Mouse (Mus musculus): Measurements from ENCODE around the gene Ckm.

Gene Ckm

DNA sequence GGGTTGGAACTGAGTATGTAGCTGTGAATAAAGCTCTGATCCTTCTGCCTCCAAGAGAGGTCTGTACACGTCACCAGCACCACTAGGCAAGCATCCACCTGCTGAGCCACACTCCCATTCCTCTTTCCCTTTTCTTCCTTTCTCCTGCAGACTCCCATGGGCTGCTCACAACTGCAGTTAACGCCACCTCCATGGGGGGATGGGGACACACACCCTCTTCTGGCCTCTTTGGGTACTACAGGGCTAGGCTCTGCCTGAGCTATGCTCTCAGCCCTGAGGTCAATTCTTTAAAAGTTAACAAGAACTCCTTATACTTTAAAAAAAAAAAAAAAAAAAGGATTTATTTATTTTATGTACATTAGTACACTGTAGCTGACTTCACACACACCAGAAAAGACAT is 27.9 kb downstream of the Ckm start:
- CTCF ChIA-PET: interaction anchor here (0.6 kb wide), 1 partner anchor 10 kb away, joined by 3 read pairs; no protein-coding TSS in a partner anchor

DNA sequence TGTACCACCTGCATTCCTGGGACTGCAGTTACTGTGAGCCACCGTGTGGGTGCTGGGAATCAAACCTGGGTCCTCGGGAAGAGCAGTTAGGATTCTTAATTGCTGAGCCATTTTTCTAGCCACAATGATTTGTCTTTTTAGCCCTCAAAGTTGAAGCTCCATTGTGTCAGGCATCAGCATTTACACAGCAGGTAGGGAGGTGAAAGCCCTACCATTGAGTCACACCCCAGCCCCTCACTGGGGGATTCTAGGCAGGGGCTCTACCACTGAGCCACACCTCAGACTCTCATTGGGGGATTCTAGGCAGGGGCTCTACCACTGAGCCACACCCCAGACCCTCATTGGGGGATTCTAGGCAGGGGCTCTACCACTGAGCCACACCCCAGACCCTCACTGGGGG is 31.7 kb downstream of the Ckm start:
- CTCF ChIA-PET: interaction anchor here (0.6 to 0.7 kb wide), 2 partner anchors 37 to 324 kb away, joined by 3 read pairs; no protein-coding TSS in a partner anchor

DNA sequence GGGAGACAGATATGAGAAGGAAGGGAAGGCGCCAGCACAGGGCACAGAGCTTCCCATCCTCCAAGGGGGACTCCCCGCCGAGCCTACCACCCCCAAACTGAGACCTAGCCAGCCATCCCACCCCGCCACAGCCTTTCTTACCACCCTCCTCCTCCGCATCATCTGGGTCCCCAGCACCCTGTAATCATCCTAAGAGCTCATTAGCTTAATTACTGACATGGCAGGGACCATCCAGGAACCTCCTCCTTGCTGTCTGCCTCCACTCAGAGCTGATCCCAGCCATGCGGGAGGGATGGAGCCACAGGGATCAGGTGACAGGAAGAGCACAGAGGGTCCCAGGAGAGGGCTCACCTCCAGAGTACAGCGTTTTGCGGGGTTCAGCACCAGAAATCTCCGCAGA is 32.5 kb downstream of the Ckm start:
- CTCF ChIA-PET: interaction anchor here (0.6 to 0.7 kb wide), 2 partner anchors 37 to 323 kb away, joined by 3 read pairs; no protein-coding TSS in a partner anchor

DNA sequence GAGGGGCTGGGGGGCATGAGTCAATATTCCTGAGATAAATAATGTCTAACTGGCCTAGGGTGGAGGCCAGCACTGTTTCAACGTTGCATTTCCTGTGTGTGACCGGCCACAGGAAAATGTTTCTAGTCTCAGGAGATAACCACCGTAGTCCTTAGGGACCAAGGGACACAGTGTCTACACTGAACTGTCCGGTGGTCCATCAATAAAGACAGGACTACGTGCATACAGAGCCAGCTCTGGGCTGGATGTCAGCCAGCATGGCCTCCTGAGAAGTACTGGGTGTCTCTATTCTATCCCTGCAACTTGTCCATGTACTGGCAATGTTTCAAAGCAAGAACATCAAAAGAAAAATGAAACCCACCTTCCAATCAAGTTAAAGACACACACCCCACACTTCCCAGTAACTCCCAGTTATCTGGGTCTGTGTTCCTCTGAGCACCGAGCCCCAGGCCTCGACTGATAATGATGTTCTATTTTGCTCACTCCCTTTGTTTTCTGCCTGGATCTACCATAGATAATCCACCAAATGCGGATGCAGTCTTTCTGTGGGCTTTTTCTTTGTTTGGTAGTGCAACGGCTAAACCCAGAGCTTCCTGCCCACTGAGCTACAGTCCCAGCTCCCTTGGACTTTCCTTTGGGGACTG is 37.0 kb downstream of the Ckm start:
- CTCF ChIA-PET: no interaction called here

GRCm38 (mm10) chr7:19443344-19443743 is 38.8 kb downstream of the Ckm start:
- CTCF ChIA-PET: interaction anchor here (0.5 kb wide), 1 partner anchor 37 kb away, joined by 3 read pairs; no protein-coding TSS in a partner anchor

DNA sequence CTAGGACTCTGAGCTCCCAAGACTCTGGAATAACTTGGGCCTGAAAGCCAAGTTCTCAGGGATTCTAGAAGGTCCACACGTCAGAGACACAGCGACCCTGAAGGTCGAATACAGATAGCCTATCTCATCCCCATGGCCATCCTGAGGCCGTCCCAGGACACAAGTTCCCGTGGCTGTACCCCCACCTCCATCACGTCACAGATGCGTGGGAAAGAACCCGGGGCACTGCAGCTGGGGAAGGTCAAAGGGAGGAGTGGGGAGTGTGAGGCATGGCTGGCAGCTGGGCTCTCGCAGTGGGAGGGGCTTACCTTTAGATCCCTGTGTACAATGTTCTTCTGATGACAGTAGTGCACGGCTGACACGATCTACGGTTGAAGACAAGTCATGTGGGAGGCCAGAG is 40.2 kb downstream of the Ckm start:
- CTCF ChIA-PET: no interaction called here

DNA sequence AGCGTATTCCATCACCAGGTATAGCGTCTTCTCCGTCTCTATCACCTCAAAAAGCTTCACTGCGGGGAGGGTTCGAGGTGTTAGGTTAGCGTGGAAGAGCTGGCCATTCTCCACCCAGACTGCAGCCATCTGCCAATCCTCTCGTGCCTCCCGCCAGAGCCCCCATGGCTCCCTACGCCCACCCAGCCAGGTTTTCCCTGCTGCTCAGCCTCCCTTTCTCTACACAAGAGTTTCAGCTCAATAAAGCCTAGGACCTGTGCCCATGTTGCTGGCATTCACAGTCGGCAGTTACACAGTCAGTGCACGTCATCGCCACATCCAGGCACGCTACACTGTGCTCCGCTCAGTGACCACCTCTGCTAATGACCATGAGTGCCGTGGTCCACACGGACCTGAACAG is 43.1 kb downstream of the Ckm start:
- CTCF ChIA-PET: interaction anchor here (0.6 kb wide), 2 partner anchors 8 to 491 kb away, joined by 3 to 5 read pairs; no protein-coding TSS in a partner anchor

DNA sequence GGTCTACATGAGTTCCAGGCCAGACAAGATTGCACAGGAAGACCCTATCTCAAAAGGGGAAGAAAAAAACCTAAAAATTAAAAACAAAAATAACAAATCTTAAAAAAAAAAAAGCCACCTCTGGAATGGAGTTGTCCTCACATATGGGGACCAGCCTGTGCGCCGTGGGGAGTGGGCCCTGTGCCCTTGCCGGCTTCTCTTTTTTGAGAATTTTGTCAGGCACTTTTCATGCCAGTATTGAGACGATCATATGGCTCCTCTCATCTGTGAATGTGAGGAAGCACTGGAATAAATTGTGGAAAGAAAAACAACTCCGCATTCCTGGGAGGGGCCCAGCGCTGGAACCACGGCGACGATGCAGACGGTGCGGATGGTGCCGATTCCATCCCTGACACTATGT is 44.6 kb downstream of the Ckm start:
- CTCF ChIA-PET: no interaction called here

DNA sequence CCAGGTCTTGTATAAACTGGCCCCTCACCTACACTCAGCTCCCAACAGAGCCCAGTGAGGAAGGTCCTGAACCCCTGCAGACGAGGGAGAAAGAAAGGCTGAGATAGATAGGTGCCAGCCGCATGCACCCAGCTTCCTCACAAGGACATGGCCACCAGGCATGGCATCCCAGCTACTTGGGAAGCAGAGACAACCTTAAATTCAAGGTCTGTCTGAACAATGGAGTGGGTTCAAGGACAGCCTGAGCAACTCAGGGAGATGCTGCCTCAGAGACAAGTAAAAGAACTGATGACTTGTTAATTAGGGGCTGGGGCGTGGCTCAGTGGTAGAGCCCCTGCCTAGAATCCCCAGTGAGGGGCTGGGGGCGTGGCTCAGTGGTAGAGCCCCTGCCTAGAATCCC is 50.6 kb downstream of the Ckm start:
- CTCF ChIA-PET: interaction anchor here (0.6 kb wide), 1 partner anchor 136 kb away, joined by 3 read pairs; no protein-coding TSS in a partner anchor

DNA sequence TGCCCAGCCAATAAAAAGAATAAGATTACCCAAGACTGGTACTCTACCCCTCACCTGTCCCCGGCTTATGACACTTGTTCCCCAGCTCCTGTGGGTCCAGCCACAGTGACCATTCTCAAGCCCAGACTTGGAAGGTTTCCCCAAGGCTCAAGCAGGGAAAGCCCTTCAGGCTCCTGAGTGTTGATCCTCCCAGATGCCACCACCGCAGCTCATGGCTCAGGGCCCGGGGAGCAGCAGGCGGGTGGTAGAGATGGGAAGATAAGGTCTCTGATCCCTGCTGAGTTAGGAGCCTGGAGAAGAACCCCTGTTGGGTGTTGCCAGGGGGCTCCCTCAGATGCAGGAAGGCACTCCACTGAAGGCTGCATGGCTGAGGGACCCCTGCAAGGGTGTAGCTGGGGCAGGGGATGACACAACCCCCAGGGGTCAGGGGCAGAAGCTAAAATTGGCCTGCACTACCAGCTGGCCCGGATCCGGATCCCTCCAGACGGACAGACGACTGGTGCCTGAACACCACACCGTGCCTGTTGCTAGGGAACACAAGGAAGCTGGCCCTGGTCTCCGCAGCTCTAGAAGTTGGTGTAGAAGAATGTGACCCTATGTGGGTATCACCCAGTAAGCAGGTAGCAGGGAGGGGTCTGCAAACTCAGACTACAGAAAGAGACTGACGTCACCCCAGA is 51.4 kb downstream of the Ckm start:
- CTCF ChIA-PET: interaction anchor here (1.0 kb wide), 1 partner anchor 8 kb away, joined by 3 read pairs; no protein-coding TSS in a partner anchor

DNA sequence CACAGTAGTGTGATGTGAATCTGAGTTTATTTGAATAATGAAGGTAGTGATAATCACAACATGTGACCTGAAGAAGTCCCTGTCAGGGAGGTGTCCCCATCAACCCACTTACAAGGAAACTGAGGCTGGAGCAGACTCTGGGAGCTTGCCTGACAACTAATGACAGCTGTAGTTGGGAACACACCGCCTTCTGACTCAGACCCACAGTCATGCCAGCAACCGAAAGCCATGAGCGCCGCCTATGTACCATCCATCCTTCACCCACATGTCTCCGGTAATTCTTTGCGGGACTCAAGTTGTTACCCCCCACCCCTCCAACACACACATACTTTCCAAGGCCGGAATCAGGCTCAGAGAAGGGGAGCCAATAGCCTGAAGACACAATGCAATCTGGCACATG is 52.1 kb downstream of the Ckm start:
- CTCF ChIA-PET: interaction anchor here (1.0 kb wide), 1 partner anchor 9 kb away, joined by 3 read pairs; no protein-coding TSS in a partner anchor

GRCm38 (mm10) chr7:19457414-19458071 is 53.0 kb downstream of the Ckm start:
- CTCF ChIA-PET: interaction anchor here (0.6 kb wide), 2 partner anchors 278 to 361 kb away, joined by 3 read pairs; no protein-coding TSS in a partner anchor

DNA sequence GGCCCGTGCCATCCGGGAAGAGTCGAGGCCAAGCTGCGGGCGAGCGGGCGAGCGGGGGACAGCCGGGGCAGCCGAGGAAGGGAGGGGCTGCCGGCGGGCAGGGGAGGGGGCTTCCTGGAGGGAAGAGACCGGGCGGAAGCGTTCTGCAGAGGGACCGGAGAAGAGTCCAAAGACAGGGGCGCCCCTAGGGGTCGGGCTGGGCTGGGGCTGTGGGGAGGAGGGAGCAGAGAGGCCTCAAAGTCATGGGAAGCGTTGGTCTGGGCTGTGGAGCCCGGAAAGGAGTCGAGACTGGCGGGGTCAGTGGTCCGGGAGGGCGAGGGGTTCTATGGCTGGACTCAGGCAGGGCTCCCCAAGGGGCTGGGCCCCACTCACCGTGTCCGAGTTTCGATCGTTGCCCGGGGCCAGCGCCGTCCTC is 53.5 kb downstream of the Ckm start:
- CTCF ChIA-PET: no interaction called here

DNA sequence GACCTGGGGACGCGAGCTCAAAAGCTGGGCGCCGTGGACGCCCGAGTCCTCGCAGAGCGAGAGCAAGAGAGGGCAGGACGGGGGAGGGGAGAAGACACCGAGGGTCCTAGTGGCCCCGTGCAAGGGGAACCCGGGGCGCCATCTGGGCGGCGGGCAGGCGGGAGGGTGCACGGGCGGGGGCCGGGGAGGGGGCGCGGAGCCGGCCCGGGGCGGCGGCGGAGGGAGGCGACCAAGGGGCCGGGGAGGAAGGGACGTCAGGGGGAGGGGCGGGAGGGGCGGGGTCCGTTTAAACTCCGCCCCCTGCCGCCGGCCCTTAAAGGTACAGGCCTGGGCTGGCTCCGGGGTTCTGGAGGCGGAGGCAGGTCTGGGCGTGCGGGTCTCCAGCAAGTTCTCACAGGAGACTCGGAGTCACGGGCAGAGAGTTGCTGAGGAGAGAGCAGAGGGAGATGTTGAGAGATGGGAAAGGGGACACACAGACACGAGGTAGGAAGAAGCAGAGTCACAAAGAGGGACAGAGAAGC is 54.1 kb downstream of the Ckm start, which contains the start of gene Mark4:
Gene Mark4 (minus strand): TSS at position 231 of the 521 bp plus-strand sequence.
- CTCF ChIA-PET: no interaction called here

GRCm38 (mm10) chr7:19459144-19459870 is 54.7 kb downstream of the Ckm start:
- CTCF ChIA-PET: no interaction called here

- CTCF ChIA-PET: interaction anchor here (0.6 to 0.7 kb wide), 2 partner anchors 77 to 180 kb away, joined by 4 read pairs; no protein-coding TSS in a partner anchor
Observed at GRCm38 (mm10) chr7:19460500-19460899, 55.9 kb downstream of the Ckm start.

DNA sequence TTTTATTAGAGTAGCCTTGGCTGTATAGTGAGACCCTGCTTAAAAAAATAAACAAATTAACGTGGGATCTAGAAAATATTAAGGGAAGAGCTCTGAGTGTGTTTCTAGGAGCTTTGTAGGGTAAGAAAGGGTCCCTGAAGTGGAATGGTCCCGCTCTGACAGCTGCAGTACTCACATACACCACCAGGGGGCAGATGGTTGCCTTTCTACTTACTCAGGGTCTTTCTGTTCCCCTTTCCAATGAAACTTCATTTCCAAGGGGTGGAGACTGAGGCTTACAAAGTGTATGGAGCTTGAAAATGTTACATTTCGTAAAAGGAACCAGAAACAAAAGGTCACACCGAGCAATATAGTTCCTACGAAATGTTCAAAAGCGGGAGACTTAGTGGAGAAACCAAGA is 56.9 kb downstream of the Ckm start:
- CTCF ChIA-PET: interaction anchor here (0.7 to 0.9 kb wide), 2 partner anchors 9 to 57 kb away, joined by 3 to 9 read pairs; no protein-coding TSS in a partner anchor

- CTCF ChIA-PET: no interaction called here
Observed at GRCm38 (mm10) chr7:19462443-19462842, 57.9 kb downstream of the Ckm start.

GRCm38 (mm10) chr7:19462884-19463381 is 58.4 kb downstream of the Ckm start, which contains the start of gene Exoc3l2:
Gene Exoc3l2, plus strand, starts transcription at chr7:19463331.
- CTCF ChIA-PET: no interaction called here

GRCm38 (mm10) chr7:19464367-19465307 is 60.1 kb downstream of the Ckm start:
- CTCF ChIA-PET: interaction anchor here (0.7 kb wide), 1 partner anchor 76 kb away, joined by 6 read pairs; no protein-coding TSS in a partner anchor
